24 mouse cellular contexts compared by ENCODE assay signal in genomic region chr12:29930591-29930990, GRCm38 (mm10). TPM values are rescaled to one million over a fixed set of nuclear protein-coding genes. Genes with fewer than 3 reads are reported as not detected.
"Had no signal": no experiment of that assay in that cellular context is flagged by ENCODE, and none has a peak within 500 bp of the region (broad histone marks: within the 10 kb centered on the region; RNA-seq: fewer than 3 reads in every experiment).

No protein-coding gene starts in this region.

- H3K4me1 ChIP-seq: hindbrain, embryonic 13.5 days; limb, embryonic 13.5 days; liver, embryonic 12.5 days had no signal

- H3K9me3 ChIP-seq: heart, embryonic 15.5 days; hindbrain, embryonic 13.5 days; hindbrain, embryonic 15.5 days; kidney, embryonic 15.5 days; limb, embryonic 13.5 days; limb, embryonic 15.5 days; liver, embryonic 12.5 days had no signal

- H3K4me3 ChIP-seq: heart, embryonic 15.5 days; hindbrain, embryonic 13.5 days; hindbrain, embryonic 15.5 days; kidney, embryonic 15.5 days; limb, embryonic 13.5 days; limb, embryonic 15.5 days; liver, embryonic 12.5 days had no signal

- H3K27ac ChIP-seq: heart, embryonic 15.5 days; hindbrain, embryonic 13.5 days; hindbrain, embryonic 15.5 days; hindbrain, postnatal 0 days; kidney, embryonic 15.5 days; kidney, postnatal 0 days; limb, embryonic 13.5 days; limb, embryonic 15.5 days; liver, embryonic 12.5 days; liver, embryonic 14.5 days had no signal

- ATAC-seq: forebrain, postnatal 0 days; hindbrain, postnatal 0 days; intestine, embryonic 16.5 days; liver, embryonic 12.5 days had no signal

- H3K4me2 ChIP-seq: heart, embryonic 11.5 days; heart, embryonic 15.5 days; hindbrain, embryonic 13.5 days; hindbrain, embryonic 15.5 days; kidney, embryonic 15.5 days; limb, embryonic 13.5 days; limb, embryonic 15.5 days; liver, embryonic 12.5 days had no signal

- DNase-seq: forebrain, postnatal 0 days; gastrocnemius, postnatal 14 days; gastrocnemius, postnatal 36 days; heart, adult 11 months; kidney, adult 11 months; kidney, adult 2 months; kidney, adult 9 months; kidney, postnatal 14 days; kidney, postnatal 36 days; layer of hippocampus, postnatal 36 days; left cerebral cortex, postnatal 4 days had no signal

- H3K9ac ChIP-seq: forebrain, postnatal 0 days; heart, embryonic 15.5 days; hindbrain, embryonic 13.5 days; hindbrain, embryonic 15.5 days; kidney, embryonic 15.5 days; limb, embryonic 13.5 days; limb, embryonic 15.5 days; liver, embryonic 12.5 days; liver, embryonic 14.5 days had no signal

- H3K27me3 ChIP-seq: hindbrain, embryonic 13.5 days; hindbrain, embryonic 15.5 days; kidney, embryonic 15.5 days; limb, embryonic 13.5 days; limb, embryonic 15.5 days; liver, embryonic 12.5 days had no signal

- H3K36me3 ChIP-seq: heart, embryonic 15.5 days; hindbrain, embryonic 15.5 days; kidney, embryonic 15.5 days; limb, embryonic 13.5 days; limb, embryonic 15.5 days; liver, embryonic 12.5 days had no signal

RNA-seq across cellular contexts. Expression of gene Pxdn, which starts 6.8 kb away (rescaled TPM):
- total RNA-seq: hematopoietic stem cell, adult 5-6 weeks had no signal
